Mouse (Mus musculus): ENCODE results near the gene Prss46.

GRCm38 (mm10) chr9:110874660-110875191 lies 30.4 kb downstream of the Prss46 start:
- no peak for TF ChIP-seq CTCF (IDR thresholded peaks at IDR 0.05; ENCODE audit: borderline replicate concordance, insufficient read depth, low read depth, low read length)
- TF ChIP-seq POLR2A (IDR thresholded peaks at IDR 0.05; ENCODE audit: borderline replicate concordance, insufficient read depth, low read length), result no peak
